Mouse (Mus musculus): ENCODE measurements around the gene Timd2. TPM values are rescaled to one million over a fixed set of nuclear protein-coding genes. Genes with fewer than 3 reads are reported as not detected.
"Not testable (repeated sequence)": the region's sequence is repeated elsewhere in the genome, so short reads cannot be mapped to it uniquely, and the experiment has no call there.

Timd2 gene
- polyA plus RNA-seq, 1 experiment from 2014 or later = 0.33 TPM

- Histone ChIP-seq H3K9me3 (replicated peaks; ENCODE audit: control insufficient read depth, low read length) (no peaks in the 10 kb centered on the region), H3K27me3 (ENCODE audit: control insufficient read depth, insufficient read depth, low read length) (no peaks in the 10 kb centered on the region), H3K9ac (ENCODE audit: low read depth, low read length) (no peak overlapping the region), H3K27ac (ENCODE audit: low read depth, low read length) (no peak overlapping the region), H3K36me3 (ENCODE audit: control insufficient read depth, insufficient read depth, low read length) (no peaks in the 10 kb centered on the region), H3K4me3 (ENCODE audit: low read depth, low read length) (no peak overlapping the region), H3K4me2 (no peak overlapping the region), H3K4me1 (ENCODE audit: control insufficient read depth, insufficient read depth, low read length) (no peaks in the 10 kb centered on the region)
- WGBS (ENCODE audit: insufficient replicate concordance) = 70% methylated on average over 3 of the region's 3 CpGs
- no peak for ATAC-seq (replicated peaks; ENCODE audit: insufficient number of reproducible peaks, low FRiP score, low TSS enrichment)
These were observed 70.3 kb downstream of the Timd2 start for GRCm38 (mm10) chr11:46636568-46636967.

- H3K4me2 ChIP-seq; H3K27me3 ChIP-seq (ENCODE audit: control insufficient read depth, insufficient read depth, low read length); ATAC-seq (replicated peaks; ENCODE audit: insufficient number of reproducible peaks, low FRiP score, low TSS enrichment); H3K4me1 ChIP-seq (ENCODE audit: control insufficient read depth, insufficient read depth, low read length); H3K36me3 ChIP-seq (ENCODE audit: control insufficient read depth, insufficient read depth, low read length); H3K27ac ChIP-seq (ENCODE audit: low read depth, low read length); H3K9me3 ChIP-seq (replicated peaks; ENCODE audit: control insufficient read depth, low read length); H3K4me3 ChIP-seq (ENCODE audit: low read depth, low read length); H3K9ac ChIP-seq (ENCODE audit: low read depth, low read length): not testable (repeated sequence)
- WGBS (ENCODE audit: insufficient replicate concordance) = 81% methylated on average over 4 of the region's 4 CpGs
These were observed 71.3 kb downstream of the Timd2 start for GRCm38 (mm10) chr11:46635516-46635915.

- Histone ChIP-seq H3K4me1 (ENCODE audit: control insufficient read depth, insufficient read depth, low read length) (no peaks in the 10 kb centered on the region), H3K4me3 (ENCODE audit: low read depth, low read length) (no peak overlapping the region), H3K27ac (ENCODE audit: low read depth, low read length) (no peak overlapping the region), H3K27me3 (ENCODE audit: control insufficient read depth, insufficient read depth, low read length) (no peaks in the 10 kb centered on the region), H3K4me2 (no peak overlapping the region), H3K36me3 (ENCODE audit: control insufficient read depth, insufficient read depth, low read length) (no peaks in the 10 kb centered on the region), H3K9me3 (replicated peaks; ENCODE audit: control insufficient read depth, low read length) (no peaks in the 10 kb centered on the region), H3K9ac (ENCODE audit: low read depth, low read length) (no peak overlapping the region)
- 30% methylated on average over 3 of the region's 3 CpGs for WGBS (ENCODE audit: insufficient replicate concordance)
- ATAC-seq (replicated peaks; ENCODE audit: insufficient number of reproducible peaks, low FRiP score, low TSS enrichment) = no peak
These were observed 75.2 kb downstream of the Timd2 start for GRCm38 (mm10) chr11:46631635-46632034.

GRCm38 (mm10) chr11:46629211-46629795 lies 77.6 kb downstream of the Timd2 start, which contains the start of gene Dppa1:
Gene Dppa1, minus strand, starts transcription at chr11:46629261.
- Histone ChIP-seq H3K4me3 (ENCODE audit: low read depth, low read length) (no peak within 1 kb of the TSS), H3K4me1 (ENCODE audit: control insufficient read depth, insufficient read depth, low read length) (no peaks in the 10 kb centered on the region), H3K27me3 (ENCODE audit: control insufficient read depth, insufficient read depth, low read length) (no peaks in the 10 kb centered on the region), H3K4me2 (no peak within 1 kb of the TSS), H3K9me3 (replicated peaks; ENCODE audit: control insufficient read depth, low read length) (no peaks in the 10 kb centered on the region), H3K36me3 (ENCODE audit: control insufficient read depth, insufficient read depth, low read length) (no peaks in the 10 kb centered on the region), H3K27ac (ENCODE audit: low read depth, low read length) (no peak within 1 kb of the TSS), H3K9ac (ENCODE audit: low read depth, low read length) (no peak within 1 kb of the TSS)
- ATAC-seq (replicated peaks; ENCODE audit: insufficient number of reproducible peaks, low FRiP score, low TSS enrichment) = no peak
- 66% methylated on average over 2 of the region's 2 CpGs for WGBS (ENCODE audit: insufficient replicate concordance)

GRCm38 (mm10) chr11:46620414-46621168 lies 86.3 kb downstream of the Timd2 start:
- ATAC-seq (replicated peaks; ENCODE audit: insufficient number of reproducible peaks, low FRiP score, low TSS enrichment) = no peak
- H3K4me3 ChIP-seq (ENCODE audit: low read depth, low read length) = no peak overlapping the region
- no peaks in the 10 kb centered on the region for H3K36me3 ChIP-seq (ENCODE audit: control insufficient read depth, insufficient read depth, low read length)
- no peaks in the 10 kb centered on the region for H3K27me3 ChIP-seq (ENCODE audit: control insufficient read depth, insufficient read depth, low read length)
- no peak overlapping the region for H3K27ac ChIP-seq (ENCODE audit: low read depth, low read length)
- H3K4me1 ChIP-seq (ENCODE audit: control insufficient read depth, insufficient read depth, low read length) = no peaks in the 10 kb centered on the region
- H3K9me3 ChIP-seq (replicated peaks; ENCODE audit: control insufficient read depth, low read length) = no peaks in the 10 kb centered on the region
- no peak overlapping the region for H3K4me2 ChIP-seq
- H3K9ac ChIP-seq (ENCODE audit: low read depth, low read length) = no peak overlapping the region
- 67% methylated on average over 7 of the region's 7 CpGs for WGBS (ENCODE audit: insufficient replicate concordance)

- H3K4me1 ChIP-seq (ENCODE audit: control insufficient read depth, insufficient read depth, low read length) = no peaks in the 10 kb centered on the region
- ATAC-seq (replicated peaks; ENCODE audit: insufficient number of reproducible peaks, low FRiP score, low TSS enrichment) = no peak
- H3K27ac ChIP-seq (ENCODE audit: low read depth, low read length) = no peak overlapping the region
- no peaks in the 10 kb centered on the region for H3K27me3 ChIP-seq (ENCODE audit: control insufficient read depth, insufficient read depth, low read length)
- no peaks in the 10 kb centered on the region for H3K9me3 ChIP-seq (replicated peaks; ENCODE audit: control insufficient read depth, low read length)
- 65% methylated on average over 1 of the region's 1 CpGs for WGBS (ENCODE audit: insufficient replicate concordance)
- no peak overlapping the region for H3K4me3 ChIP-seq (ENCODE audit: low read depth, low read length)
- no peak overlapping the region for H3K4me2 ChIP-seq
- H3K9ac ChIP-seq (ENCODE audit: low read depth, low read length) = no peak overlapping the region
- no peaks in the 10 kb centered on the region for H3K36me3 ChIP-seq (ENCODE audit: control insufficient read depth, insufficient read depth, low read length)
These were observed 86.9 kb downstream of the Timd2 start for GRCm38 (mm10) chr11:46619929-46620328.

Other genes starting within 250 kb of the Timd2 start
- gene Gm12169, start 182.8 kb downstream of the Timd2 start, polyA plus RNA-seq (2014; fragmentation: Nextera tagmentation; extraction: Ambion mirVana) = not detected in 2 replicates
- 0.23 and 0.56 TPM in 2 replicates for gene BC053393, start 135.5 kb downstream of the Timd2 start, polyA plus RNA-seq (2014; fragmentation: Nextera tagmentation; extraction: Ambion mirVana)
- not detected in 2 replicates for gene Dppa1, start 77.8 kb downstream of the Timd2 start, polyA plus RNA-seq (2014; fragmentation: Nextera tagmentation; extraction: Ambion mirVana)
- 0.14 and 0.29 TPM in 2 replicates for gene Havcr1, start 28.0 kb upstream of the Timd2 start, polyA plus RNA-seq (2014; fragmentation: Nextera tagmentation; extraction: Ambion mirVana)
- 0.15 and 0.16 TPM in 2 replicates for gene Timd4, start 103.7 kb upstream of the Timd2 start, polyA plus RNA-seq (2014; fragmentation: Nextera tagmentation; extraction: Ambion mirVana)

All from heart, embryonic 11.5 days (tissue).